In the genomic region with DNA sequence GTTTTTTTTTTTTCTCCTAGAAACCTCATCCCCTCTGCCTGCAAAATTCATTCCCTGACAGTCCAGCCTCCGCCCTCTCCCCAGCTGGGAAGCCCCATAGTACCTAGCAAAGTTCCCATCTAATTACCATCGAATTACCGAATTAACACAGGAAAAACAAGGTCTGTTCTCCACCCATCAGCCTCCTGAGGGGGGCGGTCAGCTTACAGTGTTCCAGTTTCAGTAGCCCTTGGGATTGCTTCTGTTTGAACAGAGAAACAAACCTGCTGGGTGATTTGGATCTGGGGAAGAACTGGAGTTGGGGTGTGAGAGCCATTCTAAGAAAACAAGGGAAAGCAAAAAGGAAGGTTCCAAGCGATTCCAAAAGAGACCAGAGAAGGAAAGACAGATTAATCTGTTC, we compare ENCODE assay signal across 8 mouse cellular contexts.
DNase-seq lines count a peak whose midpoint lies in the region; ATAC-seq and TF ChIP-seq lines count a peak whose summit lies in the region.

No protein-coding gene starts in this region.

- DNase-seq in heart, embryonic 10.5 days (ENCODE audit: low spot score) = no peak
- no peak for DNase-seq in heart, adult 9 months (ENCODE audit: low spot score in 2 of 2)
- DNase-seq in spleen, adult 2 months (ENCODE audit: low read depth in 1 of 2, low spot score in 2 of 2) = no peak
- DNase-seq in spleen, adult 18-20 months = no peak
- DNase-seq in c-Kit-positive CD71-positive TER-119-positive erythroid progenitor cells, embryonic 14.5 days (ENCODE audit: low spot score) = no peak
- DNase-seq in right cerebral cortex, postnatal 14 days = no peak
- no peak for DNase-seq in urinary bladder, adult 2 months (ENCODE audit: low spot score)

- WGBS in heart, embryonic 10.5 days = 15% methylated on average over 5 of the region's 5 CpGs
- WGBS in spleen, adult 2 months = 65% methylated on average over 5 of the region's 5 CpGs
- 39% methylated on average over 5 of the region's 5 CpGs for WGBS in intestine, postnatal 0 days

- no peaks in the 10 kb centered on the region for H3K9me3 ChIP-seq in heart, embryonic 10.5 days
- H3K9me3 ChIP-seq in intestine, postnatal 0 days (ENCODE audit: control insufficient read depth) = no peaks in the 10 kb centered on the region

- peak overlapping the region; percentile 33 for H3K4me2 ChIP-seq in intestine, postnatal 0 days (replicated peaks; ENCODE audit: low read depth)

- H3K36me3 ChIP-seq in heart, embryonic 10.5 days = no peaks in the 10 kb centered on the region
- H3K36me3 ChIP-seq in spleen, adult 2 months (ENCODE audit: control insufficient read depth, insufficient read depth, low read length) = no peaks in the 10 kb centered on the region
- H3K36me3 ChIP-seq in intestine, postnatal 0 days (ENCODE audit: control insufficient read depth, insufficient read depth) = no peaks in the 10 kb centered on the region

- H3K4me1 ChIP-seq in heart, embryonic 10.5 days = peaks cover 59% of the 10 kb centered on the region
- peaks cover 4% of the 10 kb centered on the region for H3K4me1 ChIP-seq in spleen, adult 2 months (ENCODE audit: control insufficient read depth, insufficient read depth, insufficient read length)
- peaks cover 15% of the 10 kb centered on the region for H3K4me1 ChIP-seq in intestine, postnatal 0 days (replicated peaks; ENCODE audit: control insufficient read depth, insufficient read depth, low read length)

- no peak for TF ChIP-seq POLR2A in spleen, adult 2 months (IDR thresholded peaks at IDR 0.05; ENCODE audit: low read depth, low read length)

- peak overlapping the region; percentile 31; the same call in 1 of the 2 replicates for H3K4me3 ChIP-seq in heart, embryonic 10.5 days
- H3K4me3 ChIP-seq in spleen, adult 2 months (ENCODE audit: extremely low read depth, insufficient read depth, insufficient read length) = no peak overlapping the region
- H3K4me3 ChIP-seq in intestine, postnatal 0 days (ENCODE audit: low read depth, low read length) = no peak overlapping the region

- H3K27me3 ChIP-seq in heart, embryonic 10.5 days (ENCODE audit: insufficient read depth, poor library complexity, severe bottlenecking) = no peaks in the 10 kb centered on the region
- H3K27me3 ChIP-seq in spleen, adult 2 months (ENCODE audit: control insufficient read depth, insufficient read depth, low read length) = no peaks in the 10 kb centered on the region
- no peaks in the 10 kb centered on the region for H3K27me3 ChIP-seq in intestine, postnatal 0 days (replicated peaks; ENCODE audit: control insufficient read depth, insufficient read depth, low read length)

- H3K27ac ChIP-seq in heart, embryonic 10.5 days = peak overlapping the region; percentile 88
- H3K27ac ChIP-seq in spleen, adult 2 months (ENCODE audit: insufficient read depth, low read length) = peak overlapping the region; percentile 28; the same call in 1 of the 2 replicates
- no peak overlapping the region for H3K27ac ChIP-seq in intestine, postnatal 0 days (ENCODE audit: low read depth, low read length)

- no peak for TF ChIP-seq CTCF in spleen, adult 2 months (IDR thresholded peaks at IDR 0.05; ENCODE audit: extremely low read depth, insufficient read depth, insufficient read length, insufficient replicate concordance)
- 0 out of 2 replicates have a peak, but pooled peaks have one; percentile 21 for TF ChIP-seq CTCF in intestine, postnatal 0 days (IDR thresholded peaks at IDR 0.05; ENCODE audit: low read depth)

- ATAC-seq in intestine, postnatal 0 days = no peak

- H3K9ac ChIP-seq in intestine, postnatal 0 days (ENCODE audit: low read depth, low read length) = no peak overlapping the region
